In the genomic region with DNA sequence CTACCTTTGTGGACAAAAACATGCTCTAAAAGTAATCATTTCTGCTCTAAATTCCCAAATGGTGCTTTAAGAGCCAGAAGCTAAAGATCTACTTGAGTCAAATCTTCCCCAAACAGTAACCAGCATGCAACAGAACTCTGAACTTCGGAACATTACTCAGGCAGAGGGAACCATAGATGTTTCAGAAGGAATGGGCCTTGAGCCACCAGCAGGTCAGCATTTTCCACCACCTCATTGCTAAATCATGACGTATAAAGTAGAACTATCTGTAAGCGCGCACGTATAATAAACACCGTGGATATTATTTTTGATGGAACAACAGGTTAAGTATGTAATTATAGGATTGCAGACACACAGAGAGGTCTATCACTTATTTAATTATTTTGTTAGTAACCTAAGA, we compare ENCODE assay signal across 21 mouse cellular contexts. TPM values are rescaled to one million over a fixed set of nuclear protein-coding genes. Genes with fewer than 3 reads are reported as not detected.
DNase-seq lines count a peak whose midpoint lies in the region; ATAC-seq and TF ChIP-seq lines count a peak whose summit lies in the region.
"Had no signal": no experiment of that assay in that cellular context is flagged by ENCODE, and none has a peak within 500 bp of the region (broad histone marks: within the 10 kb centered on the region; RNA-seq: fewer than 3 reads in every experiment).

No protein-coding gene starts in this region.

- no peak for TF ChIP-seq CTCF in gastrocnemius, adult 2 months (IDR thresholded peaks at IDR 0.05)
- TF ChIP-seq CTCF in kidney, adult 2 months (conservative IDR thresholded peaks at IDR 0.05; ENCODE audit: insufficient read depth, insufficient read length, low read depth, low read length): no peak

- no peak overlapping the region for H3K9ac ChIP-seq in kidney, embryonic 16.5 days (replicated peaks; ENCODE audit: low read length)
- no peak overlapping the region for H3K9ac ChIP-seq in embryonic facial prominence, embryonic 14.5 days (ENCODE audit: low read depth, low read length)
- H3K9ac ChIP-seq: midbrain, embryonic 12.5 days; neural tube, embryonic 15.5 days had no signal

- TF ChIP-seq POLR2A in kidney, adult 2 months (IDR thresholded peaks at IDR 0.05; ENCODE audit: low read depth, low read length): no peak

- no peak for ATAC-seq in kidney, embryonic 16.5 days (ENCODE audit: low FRiP score, low TSS enrichment)
- ATAC-seq in embryonic facial prominence, embryonic 14.5 days (ENCODE audit: low read depth): no peak

- peak overlapping the region; percentile 73 for H3K4me3 ChIP-seq in gastrocnemius, adult 2 months
- peak overlapping the region; percentile 13; the same call in 1 of the 2 replicates for H3K4me3 ChIP-seq in kidney, embryonic 16.5 days (ENCODE audit: low read length)
- no peak overlapping the region for H3K4me3 ChIP-seq in kidney, adult 2 months (ENCODE audit: insufficient read depth, low read depth, low read length)
- H3K4me3 ChIP-seq in embryonic facial prominence, embryonic 14.5 days (ENCODE audit: low read depth, low read length): peak overlapping the region; percentile 50; the same call in 1 of the 2 replicates
- H3K4me3 ChIP-seq: midbrain, embryonic 12.5 days had no signal

- no peak for DNase-seq in gastrocnemius, adult 2 months
- no peak for DNase-seq in gastrocnemius, postnatal 14 days
- no peak for DNase-seq in kidney, adult 2 months
- DNase-seq in embryonic facial prominence, embryonic 14.5 days (ENCODE audit: low spot score): no peak
- peak; percentile 29 for DNase-seq in lung, postnatal 36 days
- no peak for DNase-seq in adrenal gland, adult 18-20 months (ENCODE audit: low spot score in 2 of 2)
- DNase-seq in right cerebral cortex, postnatal 14 days: no peak
- DNase-seq: cerebellum, adult 11 months; cerebellum, postnatal 36 days; heart, postnatal 4 days; liver; thymus, postnatal 14 days had no signal

- 88% methylated on average over 6 of the region's 6 CpGs for WGBS in kidney, embryonic 16.5 days
- 88% methylated on average over 6 of the region's 6 CpGs for WGBS in kidney, adult 2 months
- WGBS in embryonic facial prominence, embryonic 14.5 days: 83% methylated on average over 6 of the region's 6 CpGs

- intact Hi-C loops in gastrocnemius, adult 2 months (cut with DNase I): no loop called here
- intact Hi-C loops in gastrocnemius, postnatal 14 days (cut with DNase I; ENCODE audit: low total_unique reads): no loop called here

- H3K27me3 ChIP-seq in kidney, embryonic 16.5 days (ENCODE audit: insufficient read depth, low read length): no peaks in the 10 kb centered on the region
- no peaks in the 10 kb centered on the region for H3K27me3 ChIP-seq in kidney, adult 2 months (replicated peaks; ENCODE audit: control insufficient read depth, insufficient read depth, low read length)
- no peaks in the 10 kb centered on the region for H3K27me3 ChIP-seq in embryonic facial prominence, embryonic 14.5 days (replicated peaks; ENCODE audit: control insufficient read depth, insufficient read depth, low read length)
- H3K27me3 ChIP-seq: midbrain, embryonic 12.5 days; neural tube, embryonic 15.5 days had no signal

- H3K4me1 ChIP-seq in kidney, embryonic 16.5 days (ENCODE audit: insufficient read depth, low read length): peaks cover 4% of the 10 kb centered on the region; the same call in 1 of the 2 replicates
- H3K4me1 ChIP-seq in kidney, adult 2 months (ENCODE audit: control insufficient read depth, insufficient read depth, low read length): no peaks in the 10 kb centered on the region
- no peaks in the 10 kb centered on the region; the same call in 1 of the 2 replicates for H3K4me1 ChIP-seq in embryonic facial prominence, embryonic 14.5 days (ENCODE audit: control insufficient read depth, insufficient read depth, low read length)
- H3K4me1 ChIP-seq: midbrain, embryonic 12.5 days had no signal

- H3K4me2 ChIP-seq in kidney, embryonic 16.5 days (replicated peaks; ENCODE audit: low read depth, low read length): peak overlapping the region; percentile 36
- peak overlapping the region; percentile 63 for H3K4me2 ChIP-seq in embryonic facial prominence, embryonic 14.5 days (ENCODE audit: low read depth, low read length)

- no peaks in the 10 kb centered on the region for H3K36me3 ChIP-seq in kidney, embryonic 16.5 days (ENCODE audit: insufficient read depth, low read length)
- H3K36me3 ChIP-seq in kidney, adult 2 months (ENCODE audit: control insufficient read depth, insufficient read depth, low read length): no peaks in the 10 kb centered on the region
- no peaks in the 10 kb centered on the region for H3K36me3 ChIP-seq in embryonic facial prominence, embryonic 14.5 days (ENCODE audit: control insufficient read depth, insufficient read depth, low read length)
- H3K36me3 ChIP-seq: midbrain, embryonic 12.5 days; neural tube, embryonic 15.5 days had no signal

- H3K9me3 ChIP-seq in kidney, embryonic 16.5 days (ENCODE audit: low read length): no peaks in the 10 kb centered on the region
- no peaks in the 10 kb centered on the region for H3K9me3 ChIP-seq in embryonic facial prominence, embryonic 14.5 days (ENCODE audit: control insufficient read depth, low read length)
- H3K9me3 ChIP-seq: midbrain, embryonic 12.5 days; neural tube, embryonic 15.5 days had no signal

- no peak overlapping the region for H3K27ac ChIP-seq in gastrocnemius, adult 2 months
- H3K27ac ChIP-seq in kidney, embryonic 16.5 days (ENCODE audit: low read length): no peak overlapping the region
- no peak overlapping the region for H3K27ac ChIP-seq in kidney, adult 2 months (ENCODE audit: insufficient read depth, low read depth, low read length)
- H3K27ac ChIP-seq in embryonic facial prominence, embryonic 14.5 days (replicated peaks; ENCODE audit: low read depth, low read length): no peak overlapping the region
- H3K27ac ChIP-seq: macrophage; midbrain, embryonic 12.5 days; neural tube, embryonic 15.5 days had no signal

RNA-seq across cellular contexts. Expression of a gene that starts 1.2 kb away (rescaled TPM):
- 1 to 10 TPM; 1.8 to 2.8 TPM for total RNA-seq in gastrocnemius, adult 2 months (2021)
- total RNA-seq in gastrocnemius, postnatal 14 days (2021): 1 to 10 TPM; 7.6 to 9.2 TPM
- polyA plus RNA-seq in kidney, embryonic 16.5 days (2015; fragmentation: Nextera tagmentation; extraction: Ambion mirVana): 28.2 and 33.7 TPM in 2 replicates
- polyA plus RNA-seq in kidney, adult 2 months (2012; rRNA removed): 1.7 and 2.0 TPM in 2 replicates
- polyA plus RNA-seq in embryonic facial prominence, embryonic 14.5 days (2014; fragmentation: Nextera tagmentation; extraction: Ambion mirVana): 71.5 and 84.1 TPM in 2 replicates
- 1 to 10 TPM; 6.4 to 7.3 TPM for total RNA-seq in adrenal gland, adult 18-20 months (2021)
- polyA plus RNA-seq: macrophage had no signal

RNA-seq across cellular contexts. Expression of a gene that starts 43.0 kb away (rescaled TPM):
- total RNA-seq in gastrocnemius, adult 2 months (2021): not detected
- total RNA-seq in gastrocnemius, postnatal 14 days (2021): not detected
- not detected in 2 replicates for polyA plus RNA-seq in kidney, embryonic 16.5 days (2015; fragmentation: Nextera tagmentation; extraction: Ambion mirVana)
- polyA plus RNA-seq in kidney, adult 2 months (2012; rRNA removed): not detected in 2 replicates
- 0.72 TPM in 1 of 2 replicates, not detected in the other for polyA plus RNA-seq in embryonic facial prominence, embryonic 14.5 days (2014; fragmentation: Nextera tagmentation; extraction: Ambion mirVana)
- total RNA-seq in adrenal gland, adult 18-20 months (2021): not detected
- total RNA-seq: gastrocnemius, postnatal 4 days; heart, postnatal 4 days had no signal
- polyA plus RNA-seq: embryonic facial prominence, embryonic 11.5 days; forebrain, embryonic 11.5 days; large intestine, adult 2 months; macrophage; midbrain, embryonic 12.5 days; small intestine, adult 2 months had no signal
